Mouse (Mus musculus): ENCODE data around the gene Zfp423. TPM values are rescaled to one million over a fixed set of nuclear protein-coding genes. Genes with fewer than 3 reads are reported as not detected.

Zfp423 gene
- total and polyA plus RNA-seq, 2 experiments from 2014 or later, result 18.4 to 34.6 TPM

DNA sequence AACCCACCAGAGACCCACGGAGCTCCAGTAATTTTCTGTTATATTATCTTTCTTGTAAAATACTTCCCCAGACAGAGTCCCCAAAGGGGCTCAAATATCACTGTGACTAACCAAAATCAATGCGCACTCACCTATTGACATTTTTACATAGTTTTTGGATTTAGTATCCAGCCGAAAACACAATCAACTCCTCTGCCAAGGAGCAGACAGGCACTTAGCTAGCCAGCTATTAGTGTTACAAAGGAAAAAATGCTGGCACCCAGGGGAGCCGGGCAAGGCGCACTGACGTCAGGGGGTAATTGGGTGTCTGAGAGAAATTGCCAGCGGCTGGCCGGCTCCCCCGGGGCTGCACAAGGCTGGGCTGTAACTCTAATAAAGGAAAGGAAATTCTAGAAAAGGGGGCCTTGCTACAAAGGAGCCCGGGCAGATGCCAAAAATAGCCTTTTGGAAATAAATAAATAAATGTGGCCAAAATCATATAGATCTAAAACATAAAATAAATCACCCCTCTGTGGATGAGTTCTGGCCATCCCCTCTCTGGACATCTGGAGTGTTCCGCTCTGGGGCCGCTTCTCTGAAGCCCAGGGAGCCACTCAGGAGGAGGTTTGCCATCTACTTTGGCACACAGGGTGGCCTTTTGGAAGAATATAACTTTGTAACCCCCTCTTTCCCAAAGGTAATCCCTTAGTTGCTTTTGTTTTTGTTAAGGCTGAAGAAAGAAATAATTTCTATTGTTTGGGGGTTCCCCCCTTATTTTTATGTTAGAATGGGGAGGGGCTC is 125.4 kb downstream of the Zfp423 start:
- no peak overlapping the region for H3K27ac ChIP-seq (ENCODE audit: low read depth, low read length)
- no peaks in the 10 kb centered on the region for H3K36me3 ChIP-seq (ENCODE audit: insufficient read depth)
- TF ChIP-seq CTCF (IDR thresholded peaks at IDR 0.05; ENCODE audit: low read depth), result no peak
- no peak overlapping the region for H3K4me2 ChIP-seq (ENCODE audit: low read depth)
- H3K9me3 ChIP-seq (ENCODE audit: low read length), result no peaks in the 10 kb centered on the region
- 0 out of 2 replicates have a peak overlapping the region, but pooled peaks have one; percentile 10 for H3K9ac ChIP-seq
- H3K27me3 ChIP-seq (ENCODE audit: insufficient read depth, low read length), result no peaks in the 10 kb centered on the region
- ATAC-seq (no peak), DNase-seq (no peak)
- 27% methylated on average over 12 of the region's 12 CpGs for whole genome bisulfite sequencing
- peaks cover 39% of the 10 kb centered on the region for H3K4me1 ChIP-seq (ENCODE audit: insufficient read depth)
- H3K4me3 ChIP-seq (ENCODE audit: low read depth, low read length), result no peak overlapping the region

DNA sequence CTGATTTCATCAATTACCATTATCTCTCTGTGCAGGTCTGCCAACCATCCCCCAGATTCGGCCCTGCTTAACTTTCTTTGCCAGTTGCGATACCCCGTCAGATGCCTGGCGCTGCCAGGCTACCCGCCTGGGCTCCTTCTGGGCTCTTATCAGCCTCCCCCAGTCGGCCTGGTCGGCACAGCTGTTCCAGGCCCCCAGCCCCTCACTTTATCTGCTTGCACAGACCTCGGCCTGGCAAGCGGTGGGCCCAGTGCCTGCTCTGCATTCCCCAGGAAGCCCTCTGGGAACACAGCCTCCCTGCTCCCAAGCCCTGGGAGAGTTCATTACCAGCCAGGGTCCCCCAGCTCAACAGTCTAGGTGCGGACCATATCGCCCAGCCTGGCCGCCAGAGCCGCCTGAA is 126.1 kb downstream of the Zfp423 start:
- no peak for TF ChIP-seq CTCF (IDR thresholded peaks at IDR 0.05; ENCODE audit: low read depth)
- no peak overlapping the region for H3K27ac ChIP-seq (ENCODE audit: low read depth, low read length)
- no peaks in the 10 kb centered on the region for H3K27me3 ChIP-seq (ENCODE audit: insufficient read depth, low read length)
- no peaks in the 10 kb centered on the region for H3K9me3 ChIP-seq (ENCODE audit: low read length)
- peaks cover 39% of the 10 kb centered on the region for H3K4me1 ChIP-seq (ENCODE audit: insufficient read depth)
- DNase-seq, result no peak
- H3K4me2 ChIP-seq (ENCODE audit: low read depth), result no peak overlapping the region
- 28% methylated on average over 13 of the region's 13 CpGs for WGBS
- H3K9ac ChIP-seq, result no peak overlapping the region
- ATAC-seq, result no peak
- no peak overlapping the region for H3K4me3 ChIP-seq (ENCODE audit: low read depth, low read length)
- H3K36me3 ChIP-seq (ENCODE audit: insufficient read depth), result no peaks in the 10 kb centered on the region

GRCm38 (mm10) chr8:87832381-87833325 is 126.7 kb downstream of the Zfp423 start:
- Histone ChIP-seq H3K36me3 (ENCODE audit: insufficient read depth) (no peaks in the 10 kb centered on the region), H3K9me3 (ENCODE audit: low read length) (no peaks in the 10 kb centered on the region), H3K4me2 (ENCODE audit: low read depth) (no peak overlapping the region), H3K27me3 (ENCODE audit: insufficient read depth, low read length) (no peaks in the 10 kb centered on the region), H3K4me3 (ENCODE audit: low read depth, low read length) (no peak overlapping the region), H3K4me1 (ENCODE audit: insufficient read depth) (peaks cover 39% of the 10 kb centered on the region), H3K27ac (ENCODE audit: low read depth, low read length) (no peak overlapping the region), H3K9ac (no peak overlapping the region)
- DNase-seq (no peak), ATAC-seq (no peak)
- 38% methylated on average over 23 of the region's 23 CpGs for WGBS
- no peak for TF ChIP-seq CTCF (IDR thresholded peaks at IDR 0.05; ENCODE audit: low read depth)

DNA sequence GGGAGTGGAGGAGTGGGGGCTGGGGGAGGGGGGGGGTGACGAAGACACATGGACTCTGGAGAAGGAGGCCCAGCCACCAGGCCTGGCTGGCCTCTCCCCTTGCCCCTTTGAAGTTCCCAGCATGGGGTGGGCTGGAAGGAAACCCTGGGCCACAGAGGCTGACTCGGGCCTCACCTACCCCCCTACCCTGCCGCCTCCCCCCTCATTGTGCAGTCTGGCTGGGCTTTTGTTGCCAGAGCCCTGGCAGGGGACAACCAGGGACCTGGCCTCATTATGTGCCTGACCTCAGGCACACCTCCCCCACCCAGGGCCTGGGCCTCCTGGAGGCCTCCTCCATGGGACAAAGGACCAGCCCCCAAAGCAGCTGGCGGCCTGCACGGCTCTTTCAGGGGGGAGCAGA is 127.8 kb downstream of the Zfp423 start:
- no peaks in the 10 kb centered on the region for H3K27me3 ChIP-seq (ENCODE audit: insufficient read depth, low read length)
- H3K4me3 ChIP-seq (ENCODE audit: low read depth, low read length), result no peak overlapping the region
- no peak for DNase-seq
- no peak overlapping the region for H3K27ac ChIP-seq (ENCODE audit: low read depth, low read length)
- no peaks in the 10 kb centered on the region for H3K9me3 ChIP-seq (ENCODE audit: low read length)
- H3K4me2 ChIP-seq (ENCODE audit: low read depth), result no peak overlapping the region
- no peaks in the 10 kb centered on the region for H3K36me3 ChIP-seq (ENCODE audit: insufficient read depth)
- 0 out of 2 replicates have a peak, but pooled peaks have one; percentile 14 for ATAC-seq
- no peak for TF ChIP-seq CTCF (IDR thresholded peaks at IDR 0.05; ENCODE audit: low read depth)
- peaks cover 33% of the 10 kb centered on the region for H3K4me1 ChIP-seq (ENCODE audit: insufficient read depth)
- 17% methylated on average over 5 of the region's 5 CpGs for WGBS
- H3K9ac ChIP-seq, result no peak overlapping the region

GRCm38 (mm10) chr8:87831116-87831515 is 128.3 kb downstream of the Zfp423 start:
- H3K9me3 ChIP-seq (ENCODE audit: low read length), result no peaks in the 10 kb centered on the region
- no peak overlapping the region for H3K9ac ChIP-seq
- WGBS, result 9% methylated on average over 9 of the region's 9 CpGs
- H3K4me2 ChIP-seq (ENCODE audit: low read depth), result no peak overlapping the region
- no peak overlapping the region for H3K4me3 ChIP-seq (ENCODE audit: low read depth, low read length)
- no peak for TF ChIP-seq CTCF (IDR thresholded peaks at IDR 0.05; ENCODE audit: low read depth)
- no peaks in the 10 kb centered on the region for H3K27me3 ChIP-seq (ENCODE audit: insufficient read depth, low read length)
- no peak overlapping the region for H3K27ac ChIP-seq (ENCODE audit: low read depth, low read length)
- peaks cover 28% of the 10 kb centered on the region for H3K4me1 ChIP-seq (ENCODE audit: insufficient read depth)
- ATAC-seq (no peak), DNase-seq (no peak)
- no peaks in the 10 kb centered on the region for H3K36me3 ChIP-seq (ENCODE audit: insufficient read depth)

GRCm38 (mm10) chr8:87830200-87830599 is 129.2 kb downstream of the Zfp423 start:
- TF ChIP-seq CTCF (IDR thresholded peaks at IDR 0.05; ENCODE audit: low read depth), result peak; percentile 63
- H3K36me3 ChIP-seq (ENCODE audit: insufficient read depth), result no peaks in the 10 kb centered on the region
- peaks cover 19% of the 10 kb centered on the region for H3K4me1 ChIP-seq (ENCODE audit: insufficient read depth)
- DNase-seq (no peak), ATAC-seq (no peak)
- H3K27me3 ChIP-seq (ENCODE audit: insufficient read depth, low read length), result no peaks in the 10 kb centered on the region
- H3K9me3 ChIP-seq (ENCODE audit: low read length), result no peaks in the 10 kb centered on the region
- H3K4me2 ChIP-seq (ENCODE audit: low read depth), result no peak overlapping the region
- no peak overlapping the region for H3K4me3 ChIP-seq (ENCODE audit: low read depth, low read length)
- H3K27ac ChIP-seq (ENCODE audit: low read depth, low read length), result no peak overlapping the region
- H3K9ac ChIP-seq, result no peak overlapping the region
- 16% methylated on average over 6 of the region's 6 CpGs for WGBS

All from forebrain, postnatal 0 days (tissue).